Mouse (Mus musculus) MEL (cell line): ENCODE measurements at regions not wholly inside any gene's neighbourhood (a gene's known extent, or its start where the extent isn't known, plus 50 kb on each side); places are given as distances from the start of the nearest gene placed in this dataset.

Source experiments
- DNase-seq: peaks from one replicate; pipeline ENCODE4 v3.0.0; 2011; ENCODE audit warnings: low read depth, low spot score
- H3K27ac ChIP-seq: 2 replicates; pipeline ENCODE4 v1.5.1; 2012; ENCODE audit warnings: low read depth, mild to moderate bottlenecking, control low read depth, low read length, moderate library complexity; ENCODE audit not compliant: control insufficient read depth
- H3K27me3 ChIP-seq, 2 experiments: fragments of 150-350 bp in 1 of 2; sonication (generic) in 1 of 2; 2 replicates each; pipeline ENCODE4 v1.6.1; 2012; ENCODE audit warnings: low read length in 2 of 2, mild to moderate bottlenecking in 2 of 2, improper control_type of control experiment in 1 of 2, moderate library complexity in 1 of 2; ENCODE audit not compliant: insufficient read depth in 2 of 2, control insufficient read depth in 1 of 2
- H3K36me3 ChIP-seq, 2 experiments: 2 replicates each; pipeline ENCODE4 v1.6.1; 2012 to 2014; ENCODE audit warnings: low read length in 2 of 2, improper control_type of control experiment in 1 of 2, inconsistent platforms in 1 of 2, mild to moderate bottlenecking in 1 of 2; ENCODE audit not compliant: insufficient read depth in 2 of 2, control insufficient read depth in 1 of 2
- H3K4me1 ChIP-seq, 2 experiments: fragments of 150-350 bp in 1 of 2; sonication (generic) in 1 of 2; 2 replicates each; pipeline ENCODE4 v1.6.1; 2012; ENCODE audit warnings: low read length in 2 of 2, improper control_type of control experiment in 1 of 2, mild to moderate bottlenecking in 1 of 2; ENCODE audit not compliant: insufficient read depth in 2 of 2, control insufficient read depth in 1 of 2
- H3K4me3 ChIP-seq, 2 experiments: fragments of 150-350 bp in 1 of 2; sonication (generic) in 1 of 2; 2 replicates each; pipeline ENCODE4 v1.5.1; 2012; ENCODE audit warnings: low read depth in 2 of 2, low read length in 2 of 2, mild to moderate bottlenecking in 2 of 2, moderate library complexity in 2 of 2, control low read depth in 1 of 2, improper control_type of control experiment in 1 of 2; ENCODE audit not compliant: control insufficient read depth in 1 of 2, insufficient read depth in 1 of 2
- H3K79me2 ChIP-seq: 2 replicates; pipeline ENCODE4 v1.6.1; 2012; ENCODE audit warnings: mild to moderate bottlenecking, low read length, moderate library complexity; ENCODE audit not compliant: control insufficient read depth, poor library complexity, insufficient read depth
- H3K9ac ChIP-seq: 2 replicates; pipeline ENCODE4 v1.6.1; 2012; ENCODE audit warnings: low read depth, mild to moderate bottlenecking, control low read depth, low read length, moderate library complexity; ENCODE audit not compliant: control insufficient read depth, poor library complexity, severe bottlenecking
- H3K9me3 ChIP-seq: fragments of 150-350 bp; sonication (generic); replicated peaks from 2 replicates; pipeline ENCODE4 v1.6.1; 2012; ENCODE audit warnings: mild to moderate bottlenecking, low read length, improper control_type of control experiment, moderate library complexity; ENCODE audit not compliant: insufficient read depth
- CHD1 ChIP-seq: IDR thresholded peaks from 2 replicates; pipeline ENCODE4 v1.6.1; 2012; ENCODE audit warnings: low read depth, mild to moderate bottlenecking, inconsistent platforms, low read length, improper control_type of control experiment
- CHD2 ChIP-seq: IDR thresholded peaks from 2 replicates; pipeline ENCODE4 v1.6.1; 2011; ENCODE audit warnings: low read length, improper control_type of control experiment
- CTCF ChIP-seq, 3 experiments: IDR thresholded peaks in 2 of 3; conservative IDR thresholded peaks in 1 of 3; 2 replicates each; pipeline ENCODE4 v1.5.1; 2011 to 2012; ENCODE audit warnings: low read length in 3 of 3, low read depth in 2 of 3, mild to moderate bottlenecking in 2 of 3, improper control_type of control experiment in 1 of 3, inconsistent platforms in 1 of 3, mixed read lengths in 1 of 3, moderate library complexity in 1 of 3; ENCODE audit not compliant: control insufficient read depth in 1 of 3, insufficient read depth in 1 of 3, poor library complexity in 1 of 3, severe bottlenecking in 1 of 3
- ELF1 ChIP-seq: IDR thresholded peaks from 2 replicates; pipeline ENCODE4 v1.6.1; 2014; ENCODE audit warnings: low read depth, mild to moderate bottlenecking, inconsistent platforms, low read length, improper control_type of control experiment, moderate library complexity
- EP300 ChIP-seq, 2 experiments: IDR thresholded peaks; 2 replicates each; pipeline ENCODE4 v1.6.1; 2011; ENCODE audit warnings: improper control_type of control experiment in 2 of 2, low read length in 2 of 2, low read depth in 1 of 2, mild to moderate bottlenecking in 1 of 2
- GABPA ChIP-seq: IDR thresholded peaks from 2 replicates; pipeline ENCODE4 v1.6.1; 2012; ENCODE audit warnings: low read depth, mild to moderate bottlenecking, inconsistent platforms, low read length, improper control_type of control experiment, moderate library complexity
- HCFC1 ChIP-seq: IDR thresholded peaks from 2 replicates; pipeline ENCODE4 v1.6.1; 2012; ENCODE audit warnings: low read depth, mild to moderate bottlenecking, inconsistent platforms, low read length, improper control_type of control experiment, moderate library complexity
- MAFK ChIP-seq: IDR thresholded peaks from 2 replicates; pipeline ENCODE4 v1.6.1; 2011; ENCODE audit warnings: low read depth, mild to moderate bottlenecking, low read length, improper control_type of control experiment, borderline replicate concordance
- MAZ ChIP-seq: IDR thresholded peaks from 2 replicates; pipeline ENCODE4 v1.6.1; 2012; ENCODE audit warnings: low read depth, mild to moderate bottlenecking, inconsistent platforms, low read length, improper control_type of control experiment
- MEF2A ChIP-seq: IDR thresholded peaks from 2 replicates; pipeline ENCODE4 v1.6.1; 2014; ENCODE audit warnings: low read depth, mild to moderate bottlenecking, inconsistent platforms, low read length, improper control_type of control experiment; ENCODE audit not compliant: poor library complexity, insufficient replicate concordance, severe bottlenecking; ENCODE audit errors: extremely low read depth
- MXI1 ChIP-seq: IDR thresholded peaks from 2 replicates; pipeline ENCODE4 v1.6.1; 2011; ENCODE audit warnings: mild to moderate bottlenecking, low read depth, low read length, improper control_type of control experiment
- NELFE ChIP-seq: IDR thresholded peaks from 2 replicates; pipeline ENCODE4 v1.6.1; 2011; ENCODE audit warnings: low read depth, low read length, improper control_type of control experiment
- NRF1 ChIP-seq: IDR thresholded peaks from 2 replicates; pipeline ENCODE4 v1.6.1; 2014; ENCODE audit warnings: low read depth, mild to moderate bottlenecking, inconsistent platforms, low read length, improper control_type of control experiment, moderate library complexity; ENCODE audit not compliant: poor library complexity, insufficient read depth, severe bottlenecking
- POLR2A ChIP-seq, 2 experiments: IDR thresholded peaks; 2 replicates each; pipeline ENCODE4 v1.6.1; 2011 to 2012; ENCODE audit warnings: low read length in 2 of 2, mild to moderate bottlenecking in 2 of 2, control low read depth in 1 of 2, improper control_type of control experiment in 1 of 2, low read depth in 1 of 2, moderate library complexity in 1 of 2; ENCODE audit not compliant: control insufficient read depth in 1 of 2, insufficient read depth in 1 of 2, poor library complexity in 1 of 2
- POLR2AphosphoS5 ChIP-seq: IDR thresholded peaks from 2 replicates; pipeline ENCODE4 v1.6.1; 2012; ENCODE audit warnings: low read depth, borderline replicate concordance, mild to moderate bottlenecking, inconsistent platforms, low read length, moderate library complexity, mixed read lengths
- RAD21 ChIP-seq: IDR thresholded peaks from 2 replicates; pipeline ENCODE4 v1.6.1; 2011; ENCODE audit warnings: mild to moderate bottlenecking, low read depth, low read length, improper control_type of control experiment
- SIN3A ChIP-seq: IDR thresholded peaks from 2 replicates; pipeline ENCODE4 v1.6.1; 2012; ENCODE audit warnings: low read length, improper control_type of control experiment, inconsistent platforms
- SMC3 ChIP-seq: IDR thresholded peaks from 2 replicates; pipeline ENCODE4 v1.6.1; 2011; ENCODE audit warnings: low read depth, low read length, improper control_type of control experiment
- TAL1 ChIP-seq: IDR thresholded peaks from 2 replicates; pipeline ENCODE4 v1.6.1; 2012; ENCODE audit warnings: mild to moderate bottlenecking, inconsistent platforms, low read length, moderate library complexity, mixed read lengths
- USF2 ChIP-seq, 2 experiments: IDR thresholded peaks; 2 replicates each; pipeline ENCODE4 v1.6.1; 2011 to 2012; ENCODE audit warnings: improper control_type of control experiment in 2 of 2, low read length in 2 of 2, borderline replicate concordance in 1 of 2, inconsistent platforms in 1 of 2, low read depth in 1 of 2, mild to moderate bottlenecking in 1 of 2; ENCODE audit not compliant: insufficient read depth in 1 of 2
- ZNF384 ChIP-seq: IDR thresholded peaks from 2 replicates; pipeline ENCODE4 v1.6.1; 2012; ENCODE audit warnings: low read depth, mild to moderate bottlenecking, inconsistent platforms, low read length, improper control_type of control experiment

DNA sequence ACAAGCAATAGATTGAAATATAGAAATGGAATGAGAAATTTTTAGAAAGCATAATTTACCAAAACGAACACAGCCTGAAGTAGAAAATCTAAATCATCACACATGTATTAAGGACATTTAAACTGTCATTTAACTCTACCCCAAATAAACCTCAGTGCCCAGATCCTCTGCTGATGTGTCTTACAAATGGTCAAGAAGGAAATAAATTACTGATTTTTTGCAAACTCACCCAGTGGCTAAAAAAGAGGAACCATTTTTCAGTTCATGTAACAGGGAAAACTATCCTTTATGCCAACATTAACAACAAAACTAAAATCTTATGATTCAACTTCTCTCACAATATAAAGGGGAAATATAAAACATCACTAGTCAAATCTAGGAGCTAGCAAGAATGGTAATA, 275.2 kb upstream of the Eci2 start:
- H3K9me3 ChIP-seq = no peaks in the 10 kb centered on the region
- no peak overlapping the region for H3K27ac ChIP-seq
- peak; percentile 6 for DNase-seq
- H3K27me3 ChIP-seq = no peaks in the 10 kb centered on the region
- no peak overlapping the region for H3K9ac ChIP-seq
- no peaks in the 10 kb centered on the region for H3K79me2 ChIP-seq
- H3K36me3 ChIP-seq = no peaks in the 10 kb centered on the region
- no peaks in the 10 kb centered on the region for H3K4me1 ChIP-seq
- TF ChIP-seq SIN3A (no peak), ELF1 (no peak), POLR2AphosphoS5 (no peak), CTCF (IDR thresholded peaks at IDR 0.05 in 2 of 3, conservative IDR thresholded peaks at IDR 0.05 in 1 of 3; ENCODE audit: control insufficient read depth in 1 of 3, insufficient read depth in 1 of 3, low read depth in 2 of 3, low read length in 3 of 3, poor library complexity in 1 of 3, severe bottlenecking in 1 of 3) (no peak)
- H3K4me3 ChIP-seq = no peak overlapping the region

DNA sequence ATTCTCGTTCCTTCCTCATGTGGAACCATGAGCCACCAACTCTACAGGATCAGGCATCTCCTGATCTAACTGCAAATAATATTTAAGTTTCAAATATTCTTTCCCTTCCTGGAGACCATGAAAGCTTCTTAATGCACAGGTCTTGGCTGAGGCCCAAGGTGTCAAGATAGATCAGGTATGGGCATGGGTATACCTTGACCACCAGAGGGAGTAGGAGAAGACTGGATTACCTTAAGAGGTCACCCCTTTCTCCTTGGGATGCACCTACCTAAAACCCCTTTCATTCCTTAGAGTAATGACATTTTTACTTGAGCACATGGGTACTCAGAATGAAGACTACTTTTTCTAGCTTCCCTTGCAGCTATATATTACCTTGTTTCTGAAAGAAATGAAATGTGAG, 289.9 kb upstream of the Eci2 start:
- Histone ChIP-seq H3K27me3 (no peaks in the 10 kb centered on the region), H3K27ac (no peak overlapping the region), H3K9ac (no peak overlapping the region), H3K4me1 (no peaks in the 10 kb centered on the region), H3K79me2 (no peaks in the 10 kb centered on the region), H3K4me3 (no peak overlapping the region), H3K9me3 (no peaks in the 10 kb centered on the region), H3K36me3 (no peaks in the 10 kb centered on the region)
- TF ChIP-seq CHD1 = no peak
- no peak for TF ChIP-seq MAFK
- no peak for TF ChIP-seq CHD2
- no peak for TF ChIP-seq TAL1
- TF ChIP-seq NRF1 = no peak
- TF ChIP-seq GABPA = no peak
- no peak for TF ChIP-seq ZNF384
- no peak for TF ChIP-seq HCFC1
- no peak for TF ChIP-seq EP300 (IDR thresholded peaks at IDR 0.05; ENCODE audit: low read depth in 1 of 2, low read length in 2 of 2)
- TF ChIP-seq SMC3 = peak; percentile 53
- TF ChIP-seq MEF2A = no peak
- no peak for TF ChIP-seq ELF1
- TF ChIP-seq RAD21 = peak; percentile 21
- TF ChIP-seq MXI1 = no peak
- no peak for TF ChIP-seq USF2 (IDR thresholded peaks at IDR 0.05; ENCODE audit: borderline replicate concordance in 1 of 2, insufficient read depth in 1 of 2, low read depth in 1 of 2, low read length in 2 of 2)
- TF ChIP-seq POLR2A (IDR thresholded peaks at IDR 0.05; ENCODE audit: control insufficient read depth in 1 of 2, insufficient read depth in 1 of 2, low read depth in 1 of 2, low read length in 2 of 2, poor library complexity in 1 of 2) = no peak
- TF ChIP-seq POLR2AphosphoS5 = no peak
- TF ChIP-seq NELFE = no peak
- no peak for TF ChIP-seq MAZ
- peak in 1 of 3 experiments; percentile 19; a peak in 1 of 6 replicates for TF ChIP-seq CTCF (IDR thresholded peaks at IDR 0.05 in 2 of 3, conservative IDR thresholded peaks at IDR 0.05 in 1 of 3; ENCODE audit: control insufficient read depth in 1 of 3, insufficient read depth in 1 of 3, low read depth in 2 of 3, low read length in 3 of 3, poor library complexity in 1 of 3, severe bottlenecking in 1 of 3)
- peak; percentile 6 for DNase-seq
